Mouse (Mus musculus) monocyte, adult 5-6 weeks (primary cell): ENCODE results near the gene Ank3. TPM values are rescaled to one million over a fixed set of nuclear protein-coding genes. Genes with fewer than 3 reads are reported as not detected.

ENCODE experiments used
- ATAC-seq: fragments of 153-309, 156-312 bp; replicated peaks from 2 replicates; pipeline ENCODE4 v1.8.0; 2017; ENCODE audit warnings: mild to moderate bottlenecking; ENCODE audit not compliant: low TSS enrichment, insufficient number of reproducible peaks, severe bottlenecking, poor library complexity, low FRiP score
- total RNA-seq: library from RNA; stranded (forward); fragments of 200-1000, 200-491, 200-594 nt; gene quantifications from 3 replicates; pipeline ENCODE4 v1.2.3, GENCODE M21; 2017

Ank3 gene
- total RNA-seq, 1 experiment from 2014 or later, result not detected

DNA sequence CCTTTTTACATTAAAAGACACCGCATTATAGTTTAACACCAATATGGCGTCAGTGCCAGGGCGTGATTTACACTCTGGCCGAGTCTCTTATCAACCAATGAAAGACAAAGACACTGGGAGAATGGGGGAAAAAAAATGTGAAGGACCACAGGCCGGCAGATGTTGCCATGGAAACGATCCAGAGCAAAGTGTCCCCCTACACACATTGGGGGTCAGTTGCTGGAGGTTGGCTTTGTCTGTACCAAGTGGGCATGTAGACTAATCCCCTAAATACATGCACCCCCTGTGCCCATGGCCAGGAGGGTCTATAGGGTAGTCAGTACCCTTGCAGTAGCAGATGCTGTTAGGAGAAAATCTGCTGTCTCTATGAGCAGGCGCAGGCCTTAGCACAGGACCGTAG, 547.3 kb downstream of the Ank3 start:
- ATAC-seq, result no peak

DNA sequence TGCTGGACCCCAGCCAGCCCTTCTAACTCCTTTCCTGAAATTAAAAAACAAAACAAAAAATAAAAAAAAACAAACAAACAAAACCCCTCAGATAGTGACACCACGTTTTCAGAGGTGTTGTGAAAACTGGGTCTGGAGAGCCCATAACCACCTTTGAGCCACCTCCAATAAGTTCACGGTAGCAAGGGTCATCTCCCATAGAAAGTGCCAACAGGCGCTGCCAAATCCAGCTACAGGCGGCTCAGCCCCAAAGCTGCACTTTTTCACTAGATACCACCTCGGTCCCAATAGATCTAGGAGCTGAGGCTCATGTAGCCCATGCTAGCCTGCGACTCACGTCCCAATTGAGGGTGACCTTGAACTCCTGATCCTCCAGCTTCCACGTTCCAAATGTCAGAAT, 547.7 kb downstream of the Ank3 start:
- ATAC-seq, result no peak

DNA sequence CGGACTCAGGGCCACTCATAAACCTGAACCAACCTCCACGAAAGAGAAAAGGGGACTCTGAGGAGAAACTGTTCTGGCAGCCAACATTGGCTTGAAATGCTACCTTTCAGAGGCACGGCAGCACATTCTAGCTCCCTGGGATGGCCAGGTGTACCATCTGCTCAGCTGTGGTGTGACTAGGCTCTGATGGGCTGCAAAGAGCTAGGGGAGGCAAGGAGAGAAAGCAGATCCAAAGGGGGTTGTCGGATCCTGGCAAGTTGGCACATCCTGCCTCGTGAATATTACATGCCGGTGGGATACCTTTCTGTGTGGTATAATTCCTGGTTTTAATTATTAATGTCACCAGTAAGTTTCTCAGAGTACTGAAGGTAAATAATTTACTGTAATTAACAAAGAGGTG, 548.5 kb downstream of the Ank3 start:
- ATAC-seq, result no peak

DNA sequence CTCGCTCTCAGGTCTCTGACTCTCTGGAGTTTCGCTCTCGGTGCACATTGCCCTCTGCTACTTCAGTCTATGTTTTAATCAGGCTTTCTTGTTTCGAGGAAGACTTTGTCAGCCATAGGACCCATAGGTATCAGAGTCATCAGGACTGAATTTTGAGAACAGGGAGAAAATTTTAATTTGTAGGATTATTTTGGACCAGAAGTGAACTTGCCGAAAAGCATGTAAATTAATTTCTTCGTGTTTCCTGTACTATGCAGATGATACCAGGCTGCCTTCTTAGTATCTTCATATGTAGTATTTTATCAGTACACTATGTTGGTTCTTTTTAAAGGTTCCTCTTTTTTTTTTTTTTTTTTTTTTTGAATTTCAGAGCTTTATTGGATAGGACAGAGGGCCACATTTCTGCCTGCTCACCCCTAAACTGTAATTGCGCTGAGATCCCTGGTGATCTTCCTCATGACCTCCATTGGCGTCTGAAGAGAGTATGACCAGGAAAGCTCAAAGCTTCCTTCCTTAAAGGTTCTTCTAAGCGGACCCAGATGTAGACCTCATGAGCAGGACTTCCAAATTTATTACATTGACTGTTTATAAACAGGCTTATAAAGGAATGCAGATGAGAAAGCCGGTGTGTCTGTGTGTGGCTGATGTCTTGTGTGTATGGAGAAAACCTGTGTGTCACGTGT, 551.8 kb downstream of the Ank3 start:
- no peak for ATAC-seq

DNA sequence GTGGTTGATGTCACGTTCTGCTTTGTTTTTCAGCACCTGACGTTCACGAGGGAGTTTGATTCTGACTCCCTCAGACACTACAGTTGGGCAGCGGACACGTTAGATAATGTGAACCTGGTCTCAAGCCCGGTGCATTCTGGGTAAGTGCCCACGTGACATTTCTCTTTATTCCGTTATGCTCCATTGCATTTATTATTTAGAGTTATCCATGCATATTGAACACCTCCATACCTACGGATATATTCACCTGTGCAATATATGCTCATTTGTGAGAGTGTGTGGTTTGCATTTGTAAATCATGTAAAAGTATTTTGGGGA, 552.3 kb downstream of the Ank3 start:
- no peak for ATAC-seq

DNA sequence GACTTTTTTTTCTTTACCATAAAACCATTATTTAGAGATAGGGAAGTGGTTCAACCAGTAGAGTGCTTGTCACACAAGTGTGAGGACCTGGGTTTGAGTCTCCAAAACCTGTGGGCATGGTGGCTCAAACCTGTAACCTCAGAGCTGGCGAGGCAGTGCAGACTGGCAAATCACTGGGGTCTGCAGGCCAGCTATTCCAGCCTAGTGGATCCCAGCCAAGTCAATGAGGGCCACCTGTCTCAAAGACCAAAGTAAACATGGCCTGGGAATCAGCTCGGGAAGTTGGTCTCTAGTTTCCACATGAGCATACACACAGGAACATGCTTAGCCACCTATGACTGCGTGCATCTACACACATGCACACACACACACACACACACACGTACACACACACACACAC, 552.9 kb downstream of the Ank3 start:
- no peak for ATAC-seq

DNA sequence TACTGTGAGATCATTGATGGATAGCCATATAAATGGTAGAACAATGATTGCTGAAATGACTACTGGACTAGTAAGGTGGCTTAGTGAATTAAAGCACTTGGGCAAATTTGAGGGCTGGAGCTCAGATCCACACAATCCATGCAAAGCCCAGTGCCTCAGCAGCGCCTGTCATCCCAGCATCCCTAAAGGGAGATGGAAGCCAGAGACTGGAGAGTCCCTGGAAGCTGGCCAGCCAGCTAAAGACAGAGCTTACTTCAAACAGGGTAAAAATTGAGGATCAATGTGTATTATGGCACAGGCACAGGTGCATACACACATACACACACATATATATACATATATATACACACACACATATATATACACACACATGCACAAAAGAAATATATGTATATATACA, 553.7 kb downstream of the Ank3 start:
- no peak for ATAC-seq

DNA sequence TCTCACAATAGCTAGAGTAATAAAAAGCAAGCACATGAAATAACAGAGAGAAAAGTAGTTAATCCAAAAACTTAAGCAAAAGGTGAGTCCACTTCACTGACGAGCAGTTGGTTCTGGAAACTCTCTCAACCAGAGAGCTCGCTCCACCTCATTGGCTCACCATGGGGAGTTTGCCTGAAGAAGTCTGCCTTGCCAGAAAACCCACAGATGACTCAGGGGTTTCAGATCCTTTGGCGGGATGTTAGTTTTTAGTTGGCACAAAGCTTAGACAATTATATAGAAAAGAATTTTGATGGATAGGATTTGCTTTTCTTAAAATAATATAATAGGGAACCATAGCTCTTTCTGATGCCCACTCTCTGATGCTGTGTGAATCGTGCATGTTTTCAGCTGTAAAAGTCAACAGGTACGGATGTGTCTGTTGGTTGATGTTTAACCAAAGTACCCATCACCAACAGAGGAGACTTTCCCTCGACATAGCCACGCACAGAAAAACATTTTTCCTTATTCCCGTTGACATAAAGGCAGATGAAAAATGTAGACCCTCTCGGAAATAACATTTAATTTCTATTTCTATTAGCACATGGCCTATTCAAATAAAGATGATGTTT, 556.2 kb downstream of the Ank3 start:
- no peak for ATAC-seq

DNA sequence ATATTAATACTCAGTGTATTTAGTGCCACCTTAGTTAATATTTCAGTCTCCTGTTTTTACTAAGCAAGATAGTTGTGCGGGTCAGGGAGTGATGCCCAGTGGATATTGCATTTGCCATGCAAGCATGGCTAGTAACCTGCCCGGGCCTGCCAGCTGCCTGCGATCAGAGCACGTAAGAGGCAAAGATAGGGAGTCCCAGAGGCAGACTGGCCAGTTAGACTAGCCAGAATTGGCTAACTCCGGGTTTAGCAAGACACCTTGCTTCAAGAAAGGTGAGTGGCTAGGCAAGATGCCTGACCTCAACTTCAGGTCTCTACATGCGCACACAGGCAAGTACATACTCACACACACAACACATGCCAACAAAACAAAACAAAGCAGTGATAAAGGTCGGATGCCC, 563.7 kb downstream of the Ank3 start:
- no peak for ATAC-seq

DNA sequence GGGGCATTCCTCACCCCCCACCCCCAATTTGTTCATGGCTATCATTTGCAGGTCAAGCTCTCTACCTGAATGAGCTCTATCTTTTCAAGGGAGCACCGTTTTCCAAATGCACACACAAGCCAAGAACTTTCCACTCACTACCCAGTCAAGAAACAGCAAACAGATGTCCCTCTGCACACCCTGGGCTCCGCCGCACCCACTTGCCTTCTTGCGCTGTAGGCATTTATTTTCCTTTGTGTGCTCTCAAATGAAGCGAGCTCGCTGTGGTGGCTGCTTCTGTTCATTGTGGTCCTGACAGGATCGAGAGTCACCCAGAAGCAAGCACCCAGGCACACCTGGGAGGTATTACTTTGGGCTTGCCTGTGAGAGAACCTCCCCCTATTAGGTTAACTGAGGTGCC, 564.4 kb downstream of the Ank3 start:
- no peak for ATAC-seq

DNA sequence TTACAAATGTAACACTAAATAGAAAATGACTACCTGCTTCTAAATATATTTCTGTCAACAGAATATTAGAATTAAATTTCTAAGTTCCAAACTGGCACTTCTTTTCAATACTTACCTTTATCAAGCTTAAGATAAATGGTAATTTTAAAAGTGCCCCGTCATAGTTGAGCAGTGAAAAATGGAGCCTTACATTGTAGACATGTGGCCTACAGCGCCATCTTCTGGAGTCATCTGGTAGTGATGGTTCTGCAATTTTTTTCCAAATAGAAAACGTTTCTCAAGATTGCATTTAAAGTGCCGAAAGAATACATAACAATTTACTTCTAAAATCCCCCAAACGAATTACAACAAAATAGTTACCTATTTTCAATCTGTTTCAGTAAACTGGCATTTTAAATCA, 566.0 kb downstream of the Ank3 start:
- ATAC-seq, result no peak

DNA sequence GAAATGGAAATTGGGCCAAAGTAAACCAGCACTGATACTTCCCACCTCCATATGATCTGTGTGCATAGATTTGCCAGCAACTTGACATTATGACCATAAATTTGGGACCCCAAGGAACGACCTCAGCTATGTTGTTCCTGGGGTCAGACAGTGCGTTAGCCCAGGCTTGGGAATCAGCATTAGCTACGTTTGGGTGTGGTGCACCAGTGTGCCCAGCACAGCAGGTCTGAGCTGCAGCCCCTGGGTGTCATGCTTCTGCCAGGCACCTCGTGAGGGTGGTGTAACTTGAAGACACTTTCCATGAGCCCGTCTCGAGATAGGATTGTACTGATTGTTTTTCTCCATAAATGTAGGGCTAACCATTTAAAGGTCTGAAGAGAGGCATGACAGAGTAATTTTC, 566.5 kb downstream of the Ank3 start:
- no peak for ATAC-seq

DNA sequence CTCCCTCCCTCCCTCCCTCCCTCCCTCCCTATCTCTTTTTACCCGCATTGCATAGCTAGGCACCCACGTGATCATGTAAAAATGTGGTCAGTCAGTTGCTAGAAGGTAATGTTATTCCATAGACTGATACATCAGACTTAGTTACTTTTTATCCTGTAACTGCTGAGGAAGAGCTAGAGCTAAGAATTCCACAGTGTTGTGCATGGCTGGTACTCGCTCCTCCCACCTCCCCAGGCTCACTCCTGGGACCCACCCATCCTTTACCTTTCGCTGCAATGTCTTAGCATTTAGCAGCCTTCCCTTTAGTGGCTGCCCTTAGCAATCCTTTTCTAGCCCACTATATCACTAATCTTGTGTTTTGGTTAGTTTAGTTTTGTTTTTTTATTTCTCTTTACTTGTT, 569.4 kb downstream of the Ank3 start:
- no peak for ATAC-seq

DNA sequence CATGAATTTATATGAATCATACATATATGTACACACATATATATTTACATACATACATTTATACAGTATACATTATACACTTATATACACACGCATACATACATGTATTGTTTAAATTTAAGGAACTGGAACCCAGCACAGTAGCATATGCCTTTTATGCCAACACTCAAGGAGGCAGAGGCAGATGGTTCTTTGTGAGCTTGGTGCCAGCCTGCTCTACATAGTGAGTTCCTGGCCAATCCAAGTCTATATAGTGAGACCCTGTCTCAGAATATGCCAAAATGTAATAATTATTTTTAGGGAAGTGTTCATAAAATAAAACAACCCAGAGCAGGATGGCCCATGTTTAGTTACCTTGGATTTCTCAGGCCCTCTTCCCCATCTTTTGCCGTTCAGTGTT, 581.1 kb downstream of the Ank3 start:
- no peak for ATAC-seq

DNA sequence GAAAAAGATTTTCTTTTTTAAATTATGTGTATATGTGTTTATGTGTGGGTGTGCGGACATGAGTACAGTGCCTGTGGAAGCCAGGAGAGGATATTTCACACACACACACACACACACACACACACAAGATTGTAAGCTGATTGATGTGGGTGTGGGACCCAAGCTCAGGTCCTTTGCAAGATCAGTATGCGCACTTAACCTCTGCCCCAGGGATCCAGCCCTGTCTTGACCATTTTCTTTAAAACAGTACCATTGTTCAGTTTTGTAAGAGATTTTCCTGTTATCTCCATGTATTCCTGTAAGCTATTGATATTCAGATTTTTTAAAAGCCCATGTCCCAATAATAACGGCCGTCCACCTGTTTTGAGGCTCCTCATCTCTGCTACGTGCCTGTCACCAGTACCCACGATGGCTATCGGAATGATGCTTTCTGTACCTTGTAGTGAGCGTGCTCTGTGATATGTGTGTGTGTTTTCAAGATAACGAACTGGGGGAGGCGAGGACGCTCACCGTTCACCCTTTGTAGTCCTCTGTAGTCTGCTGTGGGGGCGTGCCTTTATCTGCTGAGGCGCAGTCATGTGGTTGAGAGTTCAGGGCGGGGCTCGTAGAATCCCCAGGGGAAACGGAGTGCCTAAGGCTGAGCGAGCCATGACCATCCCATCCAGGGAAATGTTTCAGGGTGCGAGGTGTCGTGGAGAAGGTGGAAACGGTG, 583.0 kb downstream of the Ank3 start:
- no peak for ATAC-seq

DNA sequence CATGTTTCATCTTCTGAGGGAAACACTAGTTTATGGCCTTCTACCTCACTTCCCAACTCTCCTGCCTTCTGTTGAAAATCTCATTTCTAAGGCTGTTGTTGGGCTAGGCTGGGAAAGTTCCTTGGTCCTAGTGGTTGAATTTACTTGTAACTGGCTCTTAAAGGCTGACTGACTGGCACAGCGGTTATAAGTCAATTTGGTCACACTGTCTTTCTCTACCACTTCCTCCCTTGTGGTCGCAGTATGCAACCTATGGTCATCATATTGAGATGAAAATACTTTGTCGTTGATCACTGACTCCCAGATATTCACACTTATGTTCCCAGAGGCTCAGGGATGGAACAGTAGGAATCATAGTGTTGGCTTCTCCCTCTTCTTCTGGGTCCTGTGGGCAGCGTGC, 584.1 kb downstream of the Ank3 start:
- ATAC-seq, result no peak

DNA sequence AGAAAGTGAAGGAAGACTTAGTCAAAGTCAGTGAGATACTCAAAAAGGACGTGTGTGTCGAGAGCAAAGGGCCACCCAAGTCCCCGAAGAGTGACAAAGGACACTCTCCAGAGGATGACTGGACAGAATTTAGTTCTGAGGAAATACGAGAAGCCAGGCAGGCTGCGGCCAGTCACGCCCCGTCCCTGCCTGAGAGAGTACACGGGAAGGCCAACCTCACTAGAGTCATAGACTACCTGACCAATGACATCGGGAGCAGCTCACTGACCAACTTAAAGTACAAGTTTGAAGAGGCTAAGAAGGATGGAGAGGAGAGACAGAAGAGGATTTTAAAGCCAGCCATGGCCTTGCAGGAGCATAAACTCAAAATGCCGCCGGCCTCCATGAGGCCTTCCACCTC, 588.9 kb downstream of the Ank3 start:
- no peak for ATAC-seq

DNA sequence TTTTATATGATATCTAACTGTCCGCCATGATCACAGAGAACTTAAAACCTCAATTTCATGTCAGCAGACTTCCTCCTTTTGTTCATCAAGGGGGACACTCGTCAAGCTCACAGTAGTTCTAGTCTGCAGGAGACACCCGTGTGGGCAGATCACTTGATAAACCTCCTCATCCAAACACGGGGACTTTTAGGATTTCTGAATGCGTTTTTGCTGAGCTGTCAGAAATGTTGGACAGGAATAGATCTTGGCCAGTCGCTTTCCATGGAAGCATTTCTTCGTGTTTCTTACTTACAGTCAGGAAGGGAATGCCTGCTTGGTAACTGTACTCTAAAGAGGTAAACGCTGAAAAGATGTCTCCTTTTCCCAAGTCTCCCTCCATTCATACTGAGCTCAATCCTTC, 598.5 kb downstream of the Ank3 start:
- no peak for ATAC-seq

DNA sequence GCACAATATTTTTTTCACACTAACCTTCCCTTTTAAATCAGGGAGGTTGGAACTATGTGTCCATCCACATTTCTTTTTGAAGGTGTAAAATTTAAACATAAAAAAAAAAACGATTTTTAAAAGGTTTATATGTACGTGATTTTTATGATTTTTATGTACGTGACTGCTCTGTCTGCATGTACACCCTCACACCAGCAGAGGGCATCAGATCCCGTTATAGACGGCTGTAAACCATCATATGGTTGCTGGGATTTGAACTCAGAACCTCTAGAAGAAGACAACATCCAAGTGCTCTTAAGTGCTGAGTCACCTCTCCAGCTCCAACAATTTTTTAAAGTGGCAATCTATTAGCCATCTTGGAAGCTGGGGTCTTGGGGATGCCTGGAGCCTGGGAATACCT, 605.5 kb downstream of the Ank3 start:
- ATAC-seq, result no peak

DNA sequence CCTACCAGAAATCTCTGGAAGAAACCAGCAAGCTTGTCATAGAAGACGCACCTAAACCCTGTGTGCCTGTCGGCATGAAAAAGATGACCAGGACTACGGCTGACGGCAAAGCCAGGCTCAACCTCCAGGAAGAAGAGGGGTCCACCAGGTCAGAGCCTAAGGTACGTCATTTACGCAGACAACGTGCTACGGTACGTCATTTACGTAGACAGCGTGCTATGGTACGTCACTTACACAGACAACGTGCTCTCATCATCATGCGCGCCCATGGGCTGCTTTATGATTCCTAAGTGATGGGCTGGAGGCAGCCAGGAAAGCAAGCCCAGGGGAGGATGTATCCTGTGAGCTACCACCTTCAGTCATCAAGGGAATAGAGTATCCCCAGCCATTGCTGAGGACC, 606.3 kb downstream of the Ank3 start:
- ATAC-seq, result no peak
